10 mouse cellular contexts compared by ENCODE assay signal in genomic region chr1:185236530-185236929, GRCm38 (mm10). TPM values are rescaled to one million over a fixed set of nuclear protein-coding genes. Genes with fewer than 3 reads are reported as not detected.
DNase-seq lines count a peak whose midpoint lies in the region; ATAC-seq and TF ChIP-seq lines count a peak whose summit lies in the region.
"Had no signal": no experiment of that assay in that cellular context is flagged by ENCODE, and none has a peak within 500 bp of the region (broad histone marks: within the 10 kb centered on the region; RNA-seq: fewer than 3 reads in every experiment).

No protein-coding gene starts in this region.

- no peaks in the 10 kb centered on the region for H3K27me3 ChIP-seq in kidney, adult 2 months (replicated peaks; ENCODE audit: control insufficient read depth, insufficient read depth, low read length)
- H3K27me3 ChIP-seq in kidney, embryonic 14.5 days (ENCODE audit: control insufficient read depth, insufficient read depth, low read length) = no peaks in the 10 kb centered on the region
- H3K27me3 ChIP-seq in ES-Bruce4 (ENCODE audit: control insufficient read depth, insufficient read depth, low read length, poor library complexity, severe bottlenecking) = no peaks in the 10 kb centered on the region
- H3K27me3 ChIP-seq: embryonic facial prominence, embryonic 12.5 days had no signal

- H3K4me2 ChIP-seq in kidney, embryonic 14.5 days (replicated peaks; ENCODE audit: low read depth, low read length) = no peak overlapping the region
- H3K4me2 ChIP-seq: embryonic facial prominence, embryonic 12.5 days had no signal

- no peak for TF ChIP-seq EP300 in ES-Bruce4 (IDR thresholded peaks at IDR 0.05; ENCODE audit: insufficient read depth, low read depth, low read length)

- WGBS in kidney, adult 2 months = 82% methylated on average over 4 of the region's 4 CpGs
- 83% methylated on average over 4 of the region's 4 CpGs for WGBS in kidney, embryonic 14.5 days

- intact Hi-C loops in left cerebral cortex, postnatal 10 days (cut with DNase I) = no loop called here
- intact Hi-C loops in left cerebral cortex, postnatal 25 days (cut with DNase I) = no loop called here

- H3K27ac ChIP-seq in kidney, adult 2 months (ENCODE audit: insufficient read depth, low read depth, low read length) = no peak overlapping the region
- H3K27ac ChIP-seq in kidney, embryonic 14.5 days (ENCODE audit: low read depth, low read length) = no peak overlapping the region
- H3K27ac ChIP-seq in ES-Bruce4 (ENCODE audit: insufficient read depth, low read length) = no peak overlapping the region
- H3K27ac ChIP-seq: embryonic facial prominence, embryonic 12.5 days had no signal

- peaks cover 7% of the 10 kb centered on the region for H3K36me3 ChIP-seq in kidney, adult 2 months (ENCODE audit: control insufficient read depth, insufficient read depth, low read length)
- H3K36me3 ChIP-seq in kidney, embryonic 14.5 days (ENCODE audit: control insufficient read depth, insufficient read depth, low read length) = peaks cover 49% of the 10 kb centered on the region
- peaks cover 8% of the 10 kb centered on the region for H3K36me3 ChIP-seq in ES-Bruce4 (ENCODE audit: control insufficient read depth, insufficient read depth, low read length, poor library complexity, severe bottlenecking)

- no peak for DNase-seq in kidney, adult 2 months
- DNase-seq in liver = peak; percentile 53
- no peak for DNase-seq in left cerebral cortex, postnatal 10 days (ENCODE audit: extremely low spot score in 1 of 2, low spot score in 2 of 2)
- no peak for DNase-seq in layer of hippocampus, postnatal 14 days (ENCODE audit: low spot score in 2 of 2)
- no peak for DNase-seq in left cerebral cortex, postnatal 25 days (ENCODE audit: low spot score in 2 of 2)
- DNase-seq: kidney, postnatal 10 days had no signal

- no peaks in the 10 kb centered on the region for H3K4me1 ChIP-seq in kidney, adult 2 months (ENCODE audit: control insufficient read depth, insufficient read depth, low read length)
- H3K4me1 ChIP-seq in kidney, embryonic 14.5 days (ENCODE audit: control insufficient read depth, insufficient read depth, low read length) = no peaks in the 10 kb centered on the region
- no peaks in the 10 kb centered on the region for H3K4me1 ChIP-seq in ES-Bruce4 (ENCODE audit: control insufficient read depth, insufficient read depth, low read length)
- H3K4me1 ChIP-seq: embryonic facial prominence, embryonic 12.5 days had no signal

- ATAC-seq in kidney, embryonic 14.5 days (ENCODE audit: low FRiP score, low TSS enrichment) = no peak
- peak; percentile 85 for ATAC-seq in megakaryocyte progenitor cell, adult 5-6 weeks (replicated peaks; ENCODE audit: poor library complexity)

- TF ChIP-seq POLR2A in kidney, adult 2 months (IDR thresholded peaks at IDR 0.05; ENCODE audit: low read depth, low read length) = no peak
- no peak for TF ChIP-seq POLR2A in ES-Bruce4 (IDR thresholded peaks at IDR 0.05; ENCODE audit: insufficient read depth, low read length)

- H3K9ac ChIP-seq in kidney, embryonic 14.5 days (ENCODE audit: low read depth, low read length) = no peak overlapping the region
- H3K9ac ChIP-seq in ES-Bruce4 (ENCODE audit: low read depth, poor library complexity, severe bottlenecking) = no peak overlapping the region
- H3K9ac ChIP-seq: embryonic facial prominence, embryonic 12.5 days had no signal

- H3K9me3 ChIP-seq in kidney, embryonic 14.5 days (ENCODE audit: control insufficient read depth, low read length) = no peaks in the 10 kb centered on the region
- H3K9me3 ChIP-seq in ES-Bruce4 (replicated peaks; ENCODE audit: control insufficient read depth, insufficient read depth, low read length, poor library complexity, severe bottlenecking) = no peaks in the 10 kb centered on the region
- H3K9me3 ChIP-seq: embryonic facial prominence, embryonic 12.5 days had no signal

- H3K4me3 ChIP-seq in kidney, adult 2 months (ENCODE audit: insufficient read depth, low read depth, low read length) = no peak overlapping the region
- H3K4me3 ChIP-seq in kidney, embryonic 14.5 days (ENCODE audit: low read length) = no peak overlapping the region
- no peak overlapping the region for H3K4me3 ChIP-seq in ES-Bruce4 (ENCODE audit: low read depth, low read length)
- H3K4me3 ChIP-seq: embryonic facial prominence, embryonic 12.5 days had no signal

- peak; percentile 34 for TF ChIP-seq CTCF in kidney, adult 2 months (conservative IDR thresholded peaks at IDR 0.05; ENCODE audit: insufficient read depth, insufficient read length, low read depth, low read length)
- peak; percentile 15 for TF ChIP-seq CTCF in ES-Bruce4 (IDR thresholded peaks at IDR 0.05; ENCODE audit: low read depth, low read length)

RNA-seq across cellular contexts. Expression of gene Rab3gap2, which starts 32.6 kb away (rescaled TPM):
- 14.5 and 15.3 TPM in 2 replicates for polyA plus RNA-seq in kidney, adult 2 months (2012; rRNA removed)
- 13.0 and 21.9 TPM in 2 replicates for polyA plus RNA-seq in kidney, embryonic 14.5 days (2014; fragmentation: Nextera tagmentation; extraction: Ambion mirVana)
- polyA plus RNA-seq in ES-Bruce4 (2011; ENCODE audit: insufficient read depth, insufficient read length, low read depth, missing spikeins) = 32.8 and 35.0 TPM in 2 replicates
- 35.4 and 37.3 TPM in 2 replicates for total RNA-seq in megakaryocyte progenitor cell, adult 5-6 weeks (2015)
- 49.0 and 58.2 TPM in 2 replicates for total RNA-seq in megakaryocyte progenitor cell, adult 5-6 weeks (2017)
- 10 to 100 TPM; 61.3 to 63.3 TPM for total RNA-seq in left cerebral cortex, postnatal 10 days (2021)
- 10 to 100 TPM; 58.6 to 61.6 TPM for total RNA-seq in layer of hippocampus, postnatal 14 days (2021)
- total RNA-seq in left cerebral cortex, postnatal 25 days (2021) = 10 to 100 TPM; 71.6 to 74.2 TPM
